Mouse (Mus musculus) hindlimb bud, embryonic 11.5 days (tissue): ENCODE measurements around the gene St3gal2.
A peak's percentile ranks its signal among the peaks of the same experiment; 100 is the strongest.
"Not testable (repeated sequence)": the region's sequence is repeated elsewhere in the genome, so short reads cannot be mapped to it uniquely, and the experiment has no call there.

ENCODE experiments used
- DNase-seq: peaks from one replicate; pipeline ENCODE4 v3.0.0-alpha.2; 2012; ENCODE audit warnings: low read depth, low spot score; ENCODE audit errors: extremely low spot score

Gene St3gal2

GRCm38 (mm10) chr8:110944276-110944876, 24.7 kb downstream of the St3gal2 start:
- DNase-seq: no peak

- no peak for DNase-seq
Observed at GRCm38 (mm10) chr8:110945716-110946115, 26.0 kb downstream of the St3gal2 start.

GRCm38 (mm10) chr8:110950065-110950484, 30.4 kb downstream of the St3gal2 start:
- DNase-seq: no peak

GRCm38 (mm10) chr8:110954776-110955175, 35.1 kb downstream of the St3gal2 start:
- no peak for DNase-seq

GRCm38 (mm10) chr8:110956619-110957450, 37.1 kb downstream of the St3gal2 start:
- DNase-seq: no peak

- DNase-seq: no peak
Observed at GRCm38 (mm10) chr8:110957471-110957870, 37.7 kb downstream of the St3gal2 start.

- no peak for DNase-seq
Observed at GRCm38 (mm10) chr8:110958135-110958534, 38.4 kb downstream of the St3gal2 start.

- DNase-seq: not testable (repeated sequence)
Observed at GRCm38 (mm10) chr8:110958553-110958952, 38.8 kb downstream of the St3gal2 start.

GRCm38 (mm10) chr8:110959071-110959780, 39.5 kb downstream of the St3gal2 start:
- DNase-seq: no peak

- DNase-seq: no peak
Observed at GRCm38 (mm10) chr8:110959906-110960305, 40.2 kb downstream of the St3gal2 start.

- DNase-seq: no peak
Observed at GRCm38 (mm10) chr8:110963051-110963450, 43.3 kb downstream of the St3gal2 start.

GRCm38 (mm10) chr8:110964666-110965065, 44.9 kb downstream of the St3gal2 start:
- DNase-seq: no peak

- no peak for DNase-seq
Observed at GRCm38 (mm10) chr8:110965594-110965993, 45.9 kb downstream of the St3gal2 start.

GRCm38 (mm10) chr8:110966586-110966985, 46.9 kb downstream of the St3gal2 start:
- DNase-seq: no peak

- DNase-seq: no peak
Observed at GRCm38 (mm10) chr8:110967326-110967725, 47.6 kb downstream of the St3gal2 start.

- peak; percentile 81 for DNase-seq
Observed at GRCm38 (mm10) chr8:110969910-110970770, 50.4 kb downstream of the St3gal2 start.

- not testable (repeated sequence) for DNase-seq
Observed at GRCm38 (mm10) chr8:110976532-110976931, 56.8 kb downstream of the St3gal2 start.

- not testable (repeated sequence) for DNase-seq
Observed at GRCm38 (mm10) chr8:110977987-110978386, 58.3 kb downstream of the St3gal2 start.

- DNase-seq: no peak
Observed at GRCm38 (mm10) chr8:110981304-110981703, 61.6 kb downstream of the St3gal2 start.

- DNase-seq: no peak
Observed at GRCm38 (mm10) chr8:110987805-110988744, 68.4 kb downstream of the St3gal2 start.
